Mouse (Mus musculus): ENCODE measurements around the gene Casq2. TPM values are rescaled to one million over a fixed set of nuclear protein-coding genes. Genes with fewer than 3 reads are reported as not detected.

Casq2 gene
- total and polyA plus RNA-seq, 3 experiments: not detected

GRCm38 (mm10) chr3:102140606-102141005, 54.4 kb downstream of the Casq2 start:
- Histone ChIP-seq H3K27me3 (ENCODE audit: control insufficient read depth in 1 of 2, insufficient read depth in 2 of 2, low read length in 2 of 2) (no peaks in the 10 kb centered on the region), H3K27ac (ENCODE audit: control insufficient read depth, low read depth, low read length) (no peak overlapping the region)

GRCm38 (mm10) chr3:102141451-102141850, 55.2 kb downstream of the Casq2 start:
- DNase-seq (ENCODE audit: low read depth, low spot score): no peak
- Histone ChIP-seq H3K4me1 (ENCODE audit: control insufficient read depth in 1 of 2, insufficient read depth in 2 of 2, low read length in 2 of 2) (no peaks in the 10 kb centered on the region), H3K27me3 (ENCODE audit: control insufficient read depth in 1 of 2, insufficient read depth in 2 of 2, low read length in 2 of 2) (no peaks in the 10 kb centered on the region), H3K9ac (ENCODE audit: control insufficient read depth, low read depth, low read length, poor library complexity, severe bottlenecking) (no peak overlapping the region), H3K79me2 (ENCODE audit: control insufficient read depth, insufficient read depth, low read length, poor library complexity) (no peaks in the 10 kb centered on the region), H3K9me3 (replicated peaks; ENCODE audit: insufficient read depth, low read length) (no peaks in the 10 kb centered on the region), H3K36me3 (ENCODE audit: control insufficient read depth in 1 of 2, insufficient read depth in 2 of 2, low read length in 2 of 2) (no peaks in the 10 kb centered on the region), H3K27ac (ENCODE audit: control insufficient read depth, low read depth, low read length) (no peak overlapping the region), H3K4me3 (ENCODE audit: control insufficient read depth in 1 of 2, insufficient read depth in 1 of 2, low read depth in 2 of 2, low read length in 2 of 2) (no peak overlapping the region)
- no peak for TF ChIP-seq MAX (IDR thresholded peaks at IDR 0.05; ENCODE audit: low read length)
- TF ChIP-seq CHD1 (IDR thresholded peaks at IDR 0.05; ENCODE audit: low read depth, low read length): no peak
- TF ChIP-seq ELF1 (IDR thresholded peaks at IDR 0.05; ENCODE audit: low read depth, low read length): no peak

More at GRCm38 (mm10) chr3:102140606-102141005, 54.4 kb downstream of the Casq2 start:
- Histone ChIP-seq H3K9me3 (replicated peaks; ENCODE audit: insufficient read depth, low read length) (no peaks in the 10 kb centered on the region), H3K4me1 (ENCODE audit: control insufficient read depth in 1 of 2, insufficient read depth in 2 of 2, low read length in 2 of 2) (no peaks in the 10 kb centered on the region), H3K4me3 (ENCODE audit: control insufficient read depth in 1 of 2, insufficient read depth in 1 of 2, low read depth in 2 of 2, low read length in 2 of 2) (no peak overlapping the region), H3K9ac (ENCODE audit: control insufficient read depth, low read depth, low read length, poor library complexity, severe bottlenecking) (no peak overlapping the region), H3K79me2 (ENCODE audit: control insufficient read depth, insufficient read depth, low read length, poor library complexity) (no peaks in the 10 kb centered on the region), H3K36me3 (ENCODE audit: control insufficient read depth in 1 of 2, insufficient read depth in 2 of 2, low read length in 2 of 2) (no peaks in the 10 kb centered on the region)
- no peak for DNase-seq (ENCODE audit: low read depth, low spot score)
- no peak for TF ChIP-seq MYC (IDR thresholded peaks at IDR 0.05; ENCODE audit: low read depth, low read length)
- TF ChIP-seq ZMIZ1 (IDR thresholded peaks at IDR 0.05; ENCODE audit: low read depth, low read length): no peak
- TF ChIP-seq ETS1 (IDR thresholded peaks at IDR 0.05; ENCODE audit: low read depth, low read length): no peak
- no peak for TF ChIP-seq POLR2AphosphoS2 (IDR thresholded peaks at IDR 0.05; ENCODE audit: low read length)
- TF ChIP-seq USF2 (IDR thresholded peaks at IDR 0.05; ENCODE audit: borderline replicate concordance in 1 of 2, insufficient read depth in 1 of 2, low read depth in 1 of 2, low read length in 2 of 2): no peak
- TF ChIP-seq ELF1 (IDR thresholded peaks at IDR 0.05; ENCODE audit: low read depth, low read length): no peak
- TF ChIP-seq MAX (IDR thresholded peaks at IDR 0.05; ENCODE audit: low read length): no peak
- TF ChIP-seq CTCF (IDR thresholded peaks at IDR 0.05 in 2 of 3, conservative IDR thresholded peaks at IDR 0.05 in 1 of 3; ENCODE audit: control insufficient read depth in 1 of 3, insufficient read depth in 1 of 3, low read depth in 2 of 3, low read length in 3 of 3, poor library complexity in 1 of 3, severe bottlenecking in 1 of 3): no peak
- TF ChIP-seq MXI1 (IDR thresholded peaks at IDR 0.05; ENCODE audit: low read depth, low read length): no peak
- no peak for TF ChIP-seq RCOR1 (IDR thresholded peaks at IDR 0.05; ENCODE audit: low read depth, low read length)
- no peak for TF ChIP-seq ZC3H11A (IDR thresholded peaks at IDR 0.05; ENCODE audit: low read depth, low read length)
- TF ChIP-seq SMC3 (IDR thresholded peaks at IDR 0.05; ENCODE audit: low read depth, low read length): no peak
- TF ChIP-seq E2F4 (IDR thresholded peaks at IDR 0.05; ENCODE audit: borderline replicate concordance, low read depth, low read length): no peak
- no peak for TF ChIP-seq JUND (IDR thresholded peaks at IDR 0.05; ENCODE audit: low read depth, low read length)

- TF ChIP-seq CHD2 (IDR thresholded peaks at IDR 0.05; ENCODE audit: low read length) (no peak), USF1 (IDR thresholded peaks at IDR 0.05; ENCODE audit: low read depth, low read length) (no peak), KAT2A (conservative IDR thresholded peaks at IDR 0.05; ENCODE audit: low read depth, low read length) (no peak)
- no peak for DNase-seq (ENCODE audit: low read depth, low spot score)
- Histone ChIP-seq H3K9ac (ENCODE audit: control insufficient read depth, low read depth, low read length, poor library complexity, severe bottlenecking) (no peak overlapping the region), H3K36me3 (ENCODE audit: control insufficient read depth in 1 of 2, insufficient read depth in 2 of 2, low read length in 2 of 2) (no peaks in the 10 kb centered on the region), H3K79me2 (ENCODE audit: control insufficient read depth, insufficient read depth, low read length, poor library complexity) (no peaks in the 10 kb centered on the region), H3K4me1 (ENCODE audit: control insufficient read depth in 1 of 2, insufficient read depth in 2 of 2, low read length in 2 of 2) (no peaks in the 10 kb centered on the region), H3K4me3 (ENCODE audit: control insufficient read depth in 1 of 2, insufficient read depth in 1 of 2, low read depth in 2 of 2, low read length in 2 of 2) (no peak overlapping the region), H3K27ac (ENCODE audit: control insufficient read depth, low read depth, low read length) (no peak overlapping the region), H3K9me3 (replicated peaks; ENCODE audit: insufficient read depth, low read length) (no peaks in the 10 kb centered on the region), H3K27me3 (ENCODE audit: control insufficient read depth in 1 of 2, insufficient read depth in 2 of 2, low read length in 2 of 2) (no peaks in the 10 kb centered on the region)
These were observed 55.7 kb downstream of the Casq2 start for GRCm38 (mm10) chr3:102141893-102142292.

All from MEL (cell line).